Mouse (Mus musculus) C2C12 (cell line): ENCODE results near the gene Uspl1. TPM values are rescaled to one million over a fixed set of nuclear protein-coding genes. Genes with fewer than 3 reads are reported as not detected.

Experiments used
- H3K27me3 ChIP-seq: one replicate; pipeline ENCODE4 v1.6.1; 2011; ENCODE audit not compliant: control insufficient read depth, insufficient read depth, insufficient read length
- H3K36me3 ChIP-seq: one replicate; pipeline ENCODE4 v1.6.1; 2011; ENCODE audit not compliant: control insufficient read depth, insufficient read depth
- H3K4me3 ChIP-seq: one replicate; pipeline ENCODE4 v1.5.1; 2011; ENCODE audit warnings: mild to moderate bottlenecking, control low read depth; ENCODE audit not compliant: poor library complexity, insufficient read depth, severe bottlenecking
- H3K79me2 ChIP-seq: one replicate; pipeline ENCODE4 v1.6.1; 2011; ENCODE audit not compliant: control insufficient read depth, insufficient read depth
- H3K79me3 ChIP-seq: one replicate; pipeline ENCODE4 v1.6.1; 2011; ENCODE audit warnings: low read depth, control low read depth
- H3ac ChIP-seq: one replicate; pipeline ENCODE3; 2011; ENCODE audit warnings: low read depth; ENCODE audit not compliant: control insufficient read depth, insufficient read length
- CEBPB ChIP-seq: IDR thresholded peaks from one replicate; pipeline ENCODE4 v1.6.1; 2011; ENCODE audit warnings: low read depth, mild to moderate bottlenecking, control low read depth, moderate library complexity
- CTCF ChIP-seq: IDR thresholded peaks from one replicate; pipeline ENCODE4 v1.5.1; 2011; ENCODE audit not compliant: control insufficient read depth, insufficient read depth, insufficient read length
- FOSL1 ChIP-seq: IDR thresholded peaks from one replicate; pipeline ENCODE4 v1.8.0; 2011; ENCODE audit warnings: mild to moderate bottlenecking, low read length; ENCODE audit not compliant: poor library complexity, insufficient read depth, severe bottlenecking
- MAX ChIP-seq: IDR thresholded peaks from one replicate; pipeline ENCODE4 v1.6.1; 2011; ENCODE audit warnings: mild to moderate bottlenecking, control low read depth
- MYOD1 ChIP-seq: IDR thresholded peaks from one replicate; pipeline ENCODE4 v1.6.1; 2011; ENCODE audit warnings: low read depth; ENCODE audit not compliant: control insufficient read depth, insufficient read length
- MYOG ChIP-seq: IDR thresholded peaks from one replicate; pipeline ENCODE4 v1.6.1; 2011; ENCODE audit not compliant: control insufficient read depth, insufficient read length; ENCODE audit errors: extremely low read depth
- USF1 ChIP-seq: IDR thresholded peaks from one replicate; pipeline ENCODE4 v1.6.1; 2011; ENCODE audit warnings: low read depth, mild to moderate bottlenecking, control low read depth, moderate library complexity
- microRNA-seq: library from miRNA; unstranded; fragments of <30 nt; microRNA quantifications from one replicate; pipeline ENCODE4, GENCODE M21; 2019; ENCODE audit warnings: borderline microRNAs expressed
- polyA plus RNA-seq: library from polyadenylated mRNA; unstranded; fragments of >200 nt; fragmentation: generic; extraction: Trizol; gene quantifications from one replicate; pipeline ENCODE4 v1.2.1, GENCODE M21; 2012; ENCODE audit warnings: missing spikeins

The Uspl1 gene
- polyA plus RNA-seq, 1 experiment, result 17.8 TPM

DNA sequence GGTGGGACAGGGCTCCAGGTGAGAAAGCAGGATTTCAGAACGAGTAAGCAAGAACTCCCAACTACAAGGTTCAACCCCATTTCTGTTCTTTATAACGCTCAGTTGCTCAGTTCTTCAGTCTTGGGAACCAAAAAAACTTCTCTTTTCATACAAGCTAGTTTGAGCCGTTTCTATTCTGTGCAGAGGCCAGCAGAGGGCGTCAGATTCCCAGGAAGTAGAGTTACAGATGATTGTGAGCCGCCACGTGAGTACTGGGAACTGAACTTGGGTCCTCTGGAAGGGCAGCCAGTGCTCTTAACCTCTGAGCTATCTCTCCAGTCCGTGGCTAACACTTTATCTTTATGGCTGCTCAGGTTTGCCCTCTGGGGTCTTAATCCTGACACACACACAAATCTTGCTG lies 77.3 kb downstream of the Uspl1 start:
- TF ChIP-seq MYOG (no peak), MYOD1 (no peak), CTCF (no peak), CEBPB (no peak), FOSL1 (no peak), USF1 (no peak), MAX (no peak)
- Histone ChIP-seq H3K27me3 (no peaks in the 10 kb centered on the region), H3K79me2 (no peaks in the 10 kb centered on the region), H3K79me3 (no peaks in the 10 kb centered on the region), H3K4me3 (no peak overlapping the region), H3ac (no peak overlapping the region), H3K36me3 (no peaks in the 10 kb centered on the region)

- TF ChIP-seq MYOD1 (no peak), CEBPB (no peak), USF1 (no peak), MYOG (no peak), CTCF (no peak)
- Histone ChIP-seq H3ac (no peak overlapping the region), H3K79me3 (no peaks in the 10 kb centered on the region), H3K27me3 (no peaks in the 10 kb centered on the region), H3K4me3 (no peak overlapping the region), H3K79me2 (no peaks in the 10 kb centered on the region), H3K36me3 (no peaks in the 10 kb centered on the region)
Measured at GRCm38 (mm10) chr5:149261866-149262265, 77.7 kb downstream of the Uspl1 start.

GRCm38 (mm10) chr5:149264405-149264804 lies 80.3 kb downstream of the Uspl1 start, which contains the start of gene Alox5ap:
Gene Alox5ap (plus strand): TSS chr5:149264767.
- no peaks in the 10 kb centered on the region for H3K79me2 ChIP-seq
- TF ChIP-seq FOSL1, result no peak
- no peak for TF ChIP-seq CTCF
- TF ChIP-seq MAX, result no peak
- no peak for TF ChIP-seq MYOD1
- H3K27me3 ChIP-seq, result no peaks in the 10 kb centered on the region
- H3ac ChIP-seq, result no peak within 1 kb of the TSS
- H3K79me3 ChIP-seq, result no peaks in the 10 kb centered on the region
- H3K4me3 ChIP-seq, result no peak within 1 kb of the TSS
- H3K36me3 ChIP-seq, result no peaks in the 10 kb centered on the region

DNA sequence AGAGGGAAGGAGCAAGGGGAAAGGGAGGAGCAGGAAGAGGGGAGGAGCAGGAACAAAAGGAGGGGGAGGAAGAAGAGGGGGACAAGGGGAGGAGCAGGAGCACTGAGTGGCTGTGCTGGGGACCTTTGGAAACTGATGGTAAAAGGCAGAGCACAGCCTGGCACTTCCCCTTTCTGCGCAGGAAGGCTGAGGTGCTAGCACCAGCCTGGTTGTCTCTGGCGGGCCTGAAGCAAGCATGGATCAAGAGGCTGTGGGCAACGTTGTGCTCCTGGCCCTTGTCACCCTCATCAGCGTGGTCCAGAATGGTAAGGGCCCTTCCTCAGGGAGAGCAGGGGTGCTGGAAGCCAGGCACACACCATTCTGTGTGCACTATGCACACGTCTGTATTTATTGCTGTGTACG lies 80.7 kb downstream of the Uspl1 start:
- H3K36me3 ChIP-seq, result no peaks in the 10 kb centered on the region
- H3K27me3 ChIP-seq, result no peaks in the 10 kb centered on the region
- H3ac ChIP-seq, result no peak overlapping the region
- TF ChIP-seq MYOG (no peak), USF1 (no peak), FOSL1 (no peak), CTCF (no peak), CEBPB (no peak), MYOD1 (no peak), MAX (no peak)
- H3K4me3 ChIP-seq, result no peak overlapping the region
- no peaks in the 10 kb centered on the region for H3K79me2 ChIP-seq
- H3K79me3 ChIP-seq, result no peaks in the 10 kb centered on the region

Small RNAs within 50 kb of the gene (microRNA-seq; reads per million reads assigned to microRNA genes)
- gene Gm24105, result not detected

Other genes with a start within 250 kb of the Uspl1 start
- gene Gm42791, start 189.2 kb upstream of the Uspl1 start, polyA plus RNA-seq, result not detected
- gene Hmgb1, start 139 bp downstream of the Uspl1 start, polyA plus RNA-seq, result 185 TPM
- 8.2 TPM for gene Alox5ap, start 80.4 kb downstream of the Uspl1 start, polyA plus RNA-seq
- 0.09 TPM for gene Medag, start 227.4 kb downstream of the Uspl1 start, polyA plus RNA-seq